Mouse (Mus musculus) embryonic fibroblast, embryonic 13.5 days (primary cell): ENCODE measurements around the gene Ndufs4. TPM values are rescaled to one million over a fixed set of nuclear protein-coding genes. Genes with fewer than 3 reads are reported as not detected.
"Not testable (repeated sequence)": the region's sequence is repeated elsewhere in the genome, so short reads cannot be mapped to it uniquely, and the experiment has no call there.

Source experiments
- H3K27ac ChIP-seq: 2 replicates; pipeline ENCODE4 v1.5.1; 2012; ENCODE audit warnings: low read length, control low read depth, inconsistent platforms; ENCODE audit not compliant: insufficient read depth
- H3K4me1 ChIP-seq: 2 replicates; pipeline ENCODE4 v1.6.1; 2011; ENCODE audit warnings: low read length; ENCODE audit not compliant: control insufficient read depth, insufficient read depth
- H3K4me3 ChIP-seq: 2 replicates; pipeline ENCODE4 v1.5.1; 2011; ENCODE audit warnings: mild to moderate bottlenecking, control low read depth, low read length; ENCODE audit not compliant: insufficient read depth
- CTCF ChIP-seq: IDR thresholded peaks from 2 replicates; pipeline ENCODE4 v1.5.1; 2011; ENCODE audit warnings: mild to moderate bottlenecking, control low read depth, low read length, moderate library complexity, borderline replicate concordance; ENCODE audit not compliant: insufficient read depth
- POLR2A ChIP-seq: IDR thresholded peaks from 2 replicates; pipeline ENCODE4 v1.6.1; 2011; ENCODE audit warnings: low read depth, mild to moderate bottlenecking, control low read depth, low read length, moderate library complexity
- polyA plus RNA-seq: library from polyadenylated mRNA; stranded (reverse); fragments of >200 nt; gene quantifications from 2 replicates; pipeline ENCODE4 v1.2.4, GENCODE M21; 2011; ENCODE audit warnings: low read depth; ENCODE audit not compliant: missing spikeins, insufficient read length

Ndufs4 gene
- polyA plus RNA-seq, 1 experiment = 116 TPM

- TF ChIP-seq CTCF = no peak
- TF ChIP-seq POLR2A = no peak
- Histone ChIP-seq H3K4me1 (no peaks in the 10 kb centered on the region), H3K27ac (no peak overlapping the region), H3K4me3 (no peak overlapping the region)
Observed at GRCm38 (mm10) chr13:114303466-114304175, 84.4 kb downstream of the Ndufs4 start.

GRCm38 (mm10) chr13:114297761-114298160 is 90.3 kb downstream of the Ndufs4 start:
- no peaks in the 10 kb centered on the region for H3K4me1 ChIP-seq
- no peak overlapping the region for H3K27ac ChIP-seq
- H3K4me3 ChIP-seq = no peak overlapping the region
- no peak for TF ChIP-seq CTCF
- no peak for TF ChIP-seq POLR2A

- Histone ChIP-seq H3K27ac (no peak overlapping the region), H3K4me1 (no peaks in the 10 kb centered on the region), H3K4me3 (no peak overlapping the region)
- TF ChIP-seq POLR2A (no peak), CTCF (no peak)
Observed at GRCm38 (mm10) chr13:114296556-114296955, 91.5 kb downstream of the Ndufs4 start.

- H3K27ac ChIP-seq = no peak overlapping the region
- H3K4me1 ChIP-seq = no peaks in the 10 kb centered on the region
- TF ChIP-seq POLR2A (no peak), CTCF (no peak)
- H3K4me3 ChIP-seq = no peak overlapping the region
Observed at GRCm38 (mm10) chr13:114289411-114289810, 98.6 kb downstream of the Ndufs4 start.

- H3K4me3 ChIP-seq = no peak overlapping the region
- no peak overlapping the region for H3K27ac ChIP-seq
- H3K4me1 ChIP-seq = no peaks in the 10 kb centered on the region
- TF ChIP-seq POLR2A (no peak), CTCF (no peak)
Observed at GRCm38 (mm10) chr13:114288511-114288910, 99.5 kb downstream of the Ndufs4 start.

- H3K4me1 ChIP-seq, H3K4me3 ChIP-seq, H3K27ac ChIP-seq: not testable (repeated sequence)
Observed at GRCm38 (mm10) chr13:114278690-114279089, 109.4 kb downstream of the Ndufs4 start.

- Histone ChIP-seq H3K4me1 (no peaks in the 10 kb centered on the region), H3K27ac (no peak overlapping the region), H3K4me3 (no peak overlapping the region)
- TF ChIP-seq POLR2A = no peak
- TF ChIP-seq CTCF = no peak
Observed at GRCm38 (mm10) chr13:114277277-114277676, 110.8 kb downstream of the Ndufs4 start.

GRCm38 (mm10) chr13:114271410-114272105 is 116.5 kb downstream of the Ndufs4 start:
- Histone ChIP-seq H3K4me1 (no peaks in the 10 kb centered on the region), H3K27ac (no peak overlapping the region), H3K4me3 (no peak overlapping the region)
- TF ChIP-seq CTCF (no peak), POLR2A (no peak)

- TF ChIP-seq POLR2A (no peak), CTCF (no peak)
- H3K4me1 ChIP-seq = no peaks in the 10 kb centered on the region
- no peak overlapping the region for H3K27ac ChIP-seq
- H3K4me3 ChIP-seq = no peak overlapping the region
Observed at GRCm38 (mm10) chr13:114267741-114268140, 120.3 kb downstream of the Ndufs4 start.

- H3K4me3 ChIP-seq = no peak overlapping the region
- peaks cover 5% of the 10 kb centered on the region; the same call in 1 of the 2 replicates for H3K4me1 ChIP-seq
- TF ChIP-seq CTCF (no peak), POLR2A (no peak)
- no peak overlapping the region for H3K27ac ChIP-seq
Observed at GRCm38 (mm10) chr13:114260486-114261205, 127.4 kb downstream of the Ndufs4 start.
